Mouse (Mus musculus): ENCODE results near the gene Dag1. TPM values are rescaled to one million over a fixed set of nuclear protein-coding genes. Genes with fewer than 3 reads are reported as not detected.

Dag1 gene
- polyA plus RNA-seq, 1 experiment from 2014 or later, result 136 TPM

DNA sequence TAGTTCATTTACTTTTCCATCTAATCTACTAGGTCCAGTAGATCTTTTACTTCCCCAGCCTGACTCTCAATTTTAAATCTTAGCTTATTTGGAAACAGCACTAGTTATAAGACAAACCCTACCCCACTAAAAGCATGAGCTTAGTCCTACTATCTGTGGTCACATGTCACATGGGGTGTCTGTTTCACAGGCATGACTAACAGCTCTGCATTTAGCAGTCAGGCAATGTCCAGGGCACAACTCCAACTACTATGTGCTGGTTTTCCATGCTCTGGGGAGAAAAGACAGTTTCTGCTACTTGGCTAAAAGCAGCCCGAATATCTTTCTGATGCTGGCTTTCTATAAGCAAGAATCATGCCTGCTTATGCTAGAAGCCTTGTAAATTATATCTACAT, 43.4 kb downstream of the Dag1 start:
- H3K27me3 ChIP-seq (replicated peaks), result no peaks in the 10 kb centered on the region
- peaks cover 31% of the 10 kb centered on the region for H3K36me3 ChIP-seq
- peak; percentile 66; the same call in 1 of the 2 replicates for ATAC-seq (ENCODE audit: extremely low read depth, insufficient number of reproducible peaks, low FRiP score, low TSS enrichment)
- peak overlapping the region; percentile 66 for H3K9ac ChIP-seq
- peaks cover 39% of the 10 kb centered on the region for H3K4me1 ChIP-seq
- H3K4me2 ChIP-seq, result no peak overlapping the region
- H3K4me3 ChIP-seq, result no peak overlapping the region
- H3K9me3 ChIP-seq, result no peaks in the 10 kb centered on the region
- 67% methylated on average over 1 of the region's 1 CpGs for WGBS
- peak overlapping the region; percentile 84 for H3K27ac ChIP-seq (replicated peaks)

GRCm38 (mm10) chr9:108219766-108220379, 43.9 kb downstream of the Dag1 start:
- 79% methylated on average over 12 of the region's 12 CpGs for WGBS
- no peak overlapping the region for H3K4me3 ChIP-seq
- peak overlapping the region; percentile 84 for H3K27ac ChIP-seq (replicated peaks)
- H3K4me2 ChIP-seq, result no peak overlapping the region
- peak overlapping the region; percentile 66; the same call in 1 of the 2 replicates for H3K9ac ChIP-seq
- peaks cover 39% of the 10 kb centered on the region for H3K4me1 ChIP-seq
- no peaks in the 10 kb centered on the region for H3K27me3 ChIP-seq (replicated peaks)
- ATAC-seq (ENCODE audit: extremely low read depth, insufficient number of reproducible peaks, low FRiP score, low TSS enrichment), result no peak
- H3K36me3 ChIP-seq, result peaks cover 36% of the 10 kb centered on the region
- no peaks in the 10 kb centered on the region for H3K9me3 ChIP-seq

GRCm38 (mm10) chr9:108217936-108218543, 45.7 kb downstream of the Dag1 start:
- WGBS, result 85% methylated on average over 11 of the region's 11 CpGs

GRCm38 (mm10) chr9:108217406-108217805, 46.4 kb downstream of the Dag1 start:
- Histone ChIP-seq H3K36me3 (peaks cover 40% of the 10 kb centered on the region), H3K9me3 (no peaks in the 10 kb centered on the region), H3K4me2 (no peak overlapping the region), H3K9ac (no peak overlapping the region), H3K4me3 (no peak overlapping the region), H3K27me3 (replicated peaks) (no peaks in the 10 kb centered on the region), H3K27ac (replicated peaks) (no peak overlapping the region), H3K4me1 (peaks cover 42% of the 10 kb centered on the region)
- no peak for ATAC-seq (ENCODE audit: extremely low read depth, insufficient number of reproducible peaks, low FRiP score, low TSS enrichment)
- 94% methylated on average over 3 of the region's 3 CpGs for WGBS

More at GRCm38 (mm10) chr9:108217936-108218543, 45.7 kb downstream of the Dag1 start:
- Histone ChIP-seq H3K27ac (replicated peaks) (no peak overlapping the region), H3K36me3 (peaks cover 40% of the 10 kb centered on the region), H3K4me2 (no peak overlapping the region), H3K4me1 (peaks cover 36% of the 10 kb centered on the region), H3K27me3 (replicated peaks) (no peaks in the 10 kb centered on the region), H3K9ac (no peak overlapping the region), H3K4me3 (no peak overlapping the region), H3K9me3 (no peaks in the 10 kb centered on the region)
- ATAC-seq (ENCODE audit: extremely low read depth, insufficient number of reproducible peaks, low FRiP score, low TSS enrichment), result no peak

- Histone ChIP-seq H3K4me2 (no peak overlapping the region), H3K4me1 (peaks cover 28% of the 10 kb centered on the region), H3K27me3 (replicated peaks) (no peaks in the 10 kb centered on the region), H3K9me3 (no peaks in the 10 kb centered on the region), H3K27ac (replicated peaks) (peak overlapping the region; percentile 73), H3K9ac (peak overlapping the region; percentile 62), H3K36me3 (peaks cover 55% of the 10 kb centered on the region), H3K4me3 (no peak overlapping the region)
- 49% methylated on average over 7 of the region's 7 CpGs for WGBS
- no peak for ATAC-seq (ENCODE audit: extremely low read depth, insufficient number of reproducible peaks, low FRiP score, low TSS enrichment)
Measured at GRCm38 (mm10) chr9:108213105-108213504, 50.7 kb downstream of the Dag1 start.

GRCm38 (mm10) chr9:108212426-108212825, 51.3 kb downstream of the Dag1 start:
- Histone ChIP-seq H3K9ac (0 out of 2 replicates have a peak overlapping the region, but pooled peaks have one; percentile 11), H3K36me3 (peaks cover 55% of the 10 kb centered on the region)
- WGBS, result 60% methylated on average over 2 of the region's 2 CpGs

DNA sequence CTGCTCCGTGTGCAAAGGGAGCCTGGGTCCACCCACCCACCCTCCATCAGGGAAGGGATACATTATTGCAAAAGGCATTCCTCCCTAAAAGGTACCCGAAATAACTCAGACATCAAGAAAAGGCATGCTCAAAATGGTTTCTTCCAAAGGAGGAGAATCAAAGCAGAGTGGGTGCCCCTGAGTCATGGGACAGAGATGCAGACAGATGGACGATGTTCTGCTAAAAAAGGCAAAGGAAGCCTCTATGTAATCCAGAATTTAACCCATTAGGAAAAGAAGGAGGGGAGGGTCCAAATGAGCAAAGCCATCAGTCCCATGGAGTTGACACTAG, 58.2 kb downstream of the Dag1 start:
- H3K36me3 ChIP-seq, result peaks cover 56% of the 10 kb centered on the region
- H3K4me2 ChIP-seq, result no peak overlapping the region
- H3K4me1 ChIP-seq, result peaks cover 5% of the 10 kb centered on the region
- H3K27me3 ChIP-seq (replicated peaks), result no peaks in the 10 kb centered on the region
- no peak overlapping the region for H3K27ac ChIP-seq (replicated peaks)
- H3K4me3 ChIP-seq, result no peak overlapping the region
- 73% methylated on average over 3 of the region's 3 CpGs for WGBS
- no peaks in the 10 kb centered on the region for H3K9me3 ChIP-seq
- no peak for ATAC-seq (ENCODE audit: extremely low read depth, insufficient number of reproducible peaks, low FRiP score, low TSS enrichment)
- H3K9ac ChIP-seq, result no peak overlapping the region

More at GRCm38 (mm10) chr9:108212426-108212825, 51.3 kb downstream of the Dag1 start:
- H3K4me2 ChIP-seq, result no peak overlapping the region
- H3K27ac ChIP-seq (replicated peaks), result peak overlapping the region; percentile 73
- no peaks in the 10 kb centered on the region for H3K9me3 ChIP-seq
- ATAC-seq (ENCODE audit: extremely low read depth, insufficient number of reproducible peaks, low FRiP score, low TSS enrichment), result no peak
- no peaks in the 10 kb centered on the region for H3K27me3 ChIP-seq (replicated peaks)
- H3K4me1 ChIP-seq, result peaks cover 28% of the 10 kb centered on the region
- H3K4me3 ChIP-seq, result no peak overlapping the region

DNA sequence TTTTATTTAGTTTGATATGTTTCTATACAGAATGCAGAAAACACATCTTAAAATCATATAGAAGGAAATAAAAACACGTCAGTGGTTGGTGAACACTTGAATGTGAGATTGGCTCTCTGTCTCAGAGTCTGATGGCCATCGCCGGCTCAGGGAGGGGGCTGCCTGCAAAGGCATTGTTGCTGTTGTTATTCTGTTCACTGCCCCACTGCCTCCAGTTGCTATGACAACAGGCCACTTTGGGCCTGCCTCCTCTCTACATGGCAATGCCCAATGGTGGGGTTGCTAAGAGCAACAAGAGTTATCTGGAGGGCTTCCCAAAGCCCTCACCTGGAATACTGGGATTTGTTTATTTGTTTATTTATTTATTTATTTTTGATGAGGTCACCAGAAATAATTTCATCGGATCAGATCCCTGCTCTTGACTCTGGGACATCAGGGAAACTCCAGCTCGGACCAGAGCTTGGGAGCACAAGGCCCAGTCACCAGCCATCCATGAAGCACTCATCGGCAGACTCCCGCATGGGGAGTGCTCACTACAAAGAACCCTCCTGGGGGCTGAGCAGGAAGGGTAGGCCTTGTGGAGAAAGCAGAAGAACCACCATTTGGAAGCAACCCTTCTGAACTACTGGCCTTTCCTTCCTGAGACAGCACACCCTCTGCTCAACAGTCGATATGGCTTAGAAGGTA, 58.7 kb downstream of the Dag1 start:
- H3K27me3 ChIP-seq (replicated peaks), result no peaks in the 10 kb centered on the region
- WGBS, result 80% methylated on average over 8 of the region's 8 CpGs
- peaks cover 55% of the 10 kb centered on the region for H3K36me3 ChIP-seq

GRCm38 (mm10) chr9:108203015-108203414, 60.7 kb downstream of the Dag1 start:
- Histone ChIP-seq H3K27me3 (replicated peaks) (no peaks in the 10 kb centered on the region), H3K36me3 (peaks cover 35% of the 10 kb centered on the region), H3K27ac (replicated peaks) (no peak overlapping the region), H3K4me2 (peak overlapping the region; percentile 38), H3K4me1 (peaks cover 9% of the 10 kb centered on the region), H3K9ac (no peak overlapping the region), H3K9me3 (no peaks in the 10 kb centered on the region), H3K4me3 (no peak overlapping the region)
- no peak for ATAC-seq (ENCODE audit: extremely low read depth, insufficient number of reproducible peaks, low FRiP score, low TSS enrichment)
- WGBS, result 32% methylated on average over 13 of the region's 13 CpGs

More for the DNA sequence above, 58.7 kb downstream of the Dag1 start:
- Histone ChIP-seq H3K4me1 (peaks cover 9% of the 10 kb centered on the region), H3K4me2 (no peak overlapping the region), H3K27ac (replicated peaks) (no peak overlapping the region), H3K9ac (no peak overlapping the region), H3K9me3 (no peaks in the 10 kb centered on the region), H3K4me3 (no peak overlapping the region)
- ATAC-seq (ENCODE audit: extremely low read depth, insufficient number of reproducible peaks, low FRiP score, low TSS enrichment), result no peak

DNA sequence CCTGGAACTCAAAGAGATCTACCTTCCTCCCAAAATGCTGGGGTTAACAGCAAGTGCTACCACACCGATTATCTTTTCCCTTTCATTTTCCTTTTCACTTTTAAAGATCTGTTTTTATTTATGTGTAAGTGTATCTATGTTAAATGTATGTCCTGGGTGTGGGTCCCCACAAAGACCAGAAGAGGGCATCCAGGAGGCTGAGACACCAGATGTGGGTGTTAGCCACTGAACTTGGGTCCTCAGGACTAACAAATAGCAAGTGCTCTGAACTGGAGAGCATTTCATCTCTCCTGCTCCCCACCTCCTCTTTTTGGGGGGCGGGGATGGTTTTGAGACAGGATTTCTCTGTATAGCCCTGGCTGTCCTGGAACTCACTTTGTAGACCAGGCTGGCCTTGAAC, 61.6 kb downstream of the Dag1 start:
- Histone ChIP-seq H3K9ac (no peak overlapping the region), H3K27me3 (replicated peaks) (no peaks in the 10 kb centered on the region)

DNA sequence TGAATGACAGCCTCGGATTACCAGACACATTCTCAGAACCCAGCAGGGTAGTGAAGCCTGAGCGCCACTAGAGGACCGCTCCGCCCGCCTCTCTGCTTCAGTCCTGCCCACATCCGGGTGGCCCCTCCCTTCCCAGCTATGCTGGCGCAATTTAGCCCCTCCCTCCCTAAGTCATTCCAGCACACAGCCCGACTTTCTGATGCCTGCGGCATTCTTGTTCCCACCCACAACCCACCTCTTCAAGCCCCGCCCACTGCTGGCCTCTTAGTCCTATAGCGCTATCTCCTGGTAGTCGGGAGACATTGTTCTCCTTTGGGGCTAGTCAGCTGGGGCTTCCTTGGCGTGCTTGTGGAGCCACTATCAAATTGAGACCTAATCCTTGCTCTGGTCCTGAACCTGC, 62.6 kb downstream of the Dag1 start:
- under 1% methylated on average over 13 of the region's 13 CpGs for WGBS
- ATAC-seq (ENCODE audit: extremely low read depth, insufficient number of reproducible peaks, low FRiP score, low TSS enrichment), result peak; percentile 95
- Histone ChIP-seq H3K4me1 (peaks cover 20% of the 10 kb centered on the region), H3K27ac (replicated peaks) (no peak overlapping the region), H3K36me3 (peaks cover 16% of the 10 kb centered on the region), H3K9ac (peak overlapping the region; percentile 70), H3K9me3 (no peaks in the 10 kb centered on the region), H3K4me2 (peak overlapping the region; percentile 63), H3K27me3 (replicated peaks) (no peaks in the 10 kb centered on the region), H3K4me3 (peak overlapping the region; percentile 29)

More for the DNA sequence above, 61.6 kb downstream of the Dag1 start:
- H3K4me1 ChIP-seq, result peaks cover 14% of the 10 kb centered on the region
- peaks cover 26% of the 10 kb centered on the region for H3K36me3 ChIP-seq
- no peak for ATAC-seq (ENCODE audit: extremely low read depth, insufficient number of reproducible peaks, low FRiP score, low TSS enrichment)
- no peak overlapping the region for H3K27ac ChIP-seq (replicated peaks)
- no peaks in the 10 kb centered on the region for H3K9me3 ChIP-seq
- H3K4me2 ChIP-seq, result no peak overlapping the region
- no peak overlapping the region for H3K4me3 ChIP-seq
- WGBS, result 88% methylated on average over 2 of the region's 2 CpGs

Measured in heart, embryonic 13.5 days (tissue).